Mouse (Mus musculus): ENCODE measurements around the gene Odf3l1. TPM values are rescaled to one million over a fixed set of nuclear protein-coding genes. Genes with fewer than 3 reads are reported as not detected.
A peak's percentile ranks its signal among the peaks of the same experiment; 100 is the strongest.

Gene Odf3l1
- polyA plus RNA-seq, 1 experiment from 2014 or later: 1.1 TPM

DNA sequence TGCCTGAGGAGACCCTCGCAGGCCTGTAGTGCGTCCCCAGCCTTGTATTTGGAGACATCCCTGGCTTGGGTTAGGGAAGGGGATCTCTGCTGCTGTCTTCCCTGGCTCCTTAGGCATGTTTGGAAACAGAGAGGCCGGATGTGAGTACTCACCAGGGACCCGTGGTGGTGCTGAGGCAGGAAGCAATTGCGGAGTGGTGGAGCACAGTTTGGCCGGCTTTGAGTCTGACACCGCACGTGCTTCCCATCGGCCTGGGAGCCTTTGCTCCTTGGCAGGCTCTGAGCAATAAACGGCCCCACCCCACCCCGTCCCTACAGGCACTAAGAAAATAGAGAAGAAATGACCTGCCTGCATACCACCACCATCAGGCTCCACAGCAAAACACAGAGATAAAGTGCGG lies 18.3 kb upstream of the Odf3l1 start:
- peaks cover 15% of the 10 kb centered on the region; the same call in 1 of the 2 replicates for H3K4me1 ChIP-seq (ENCODE audit: insufficient read depth)
- H3K9me3 ChIP-seq (ENCODE audit: low read depth, low read length): no peaks in the 10 kb centered on the region
- ATAC-seq (ENCODE audit: insufficient read depth): no peak
- H3K9ac ChIP-seq: no peak overlapping the region
- DNase-seq: no peak
- H3K27ac ChIP-seq (ENCODE audit: low read depth): peak overlapping the region; percentile 18; the same call in 1 of the 2 replicates
- H3K27me3 ChIP-seq (ENCODE audit: insufficient read depth, low read length): no peaks in the 10 kb centered on the region
- no peak for TF ChIP-seq CTCF (IDR thresholded peaks at IDR 0.05; ENCODE audit: low read depth)
- H3K4me3 ChIP-seq (ENCODE audit: low read depth, low read length): no peak overlapping the region
- H3K36me3 ChIP-seq (ENCODE audit: insufficient read depth): peaks cover 22% of the 10 kb centered on the region; the same call in 1 of the 2 replicates
- WGBS: 49% methylated on average over 12 of the region's 12 CpGs
- no peak overlapping the region for H3K4me2 ChIP-seq

DNA sequence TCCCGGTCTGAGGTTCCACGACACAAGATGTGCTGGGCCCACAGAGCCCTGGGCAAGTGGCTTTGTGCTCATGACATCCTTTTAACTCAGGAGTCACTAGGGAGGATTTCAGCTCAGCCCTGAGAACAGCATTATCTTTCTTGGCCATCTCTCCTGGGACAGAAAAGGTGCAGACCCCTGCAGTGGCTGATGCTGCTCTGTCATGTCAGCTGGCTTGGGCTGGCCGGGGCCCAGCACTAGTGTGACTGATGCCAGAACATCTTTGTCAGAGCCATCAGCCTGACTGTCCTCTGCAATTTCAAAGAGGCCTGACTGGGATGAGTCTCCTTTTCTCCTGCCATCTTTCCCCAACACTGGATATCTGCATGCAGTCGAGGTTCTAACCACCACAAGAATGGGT lies 17.8 kb upstream of the Odf3l1 start:
- Histone ChIP-seq H3K4me2 (no peak overlapping the region), H3K27me3 (ENCODE audit: insufficient read depth, low read length) (no peaks in the 10 kb centered on the region), H3K27ac (ENCODE audit: low read depth) (peak overlapping the region; percentile 28), H3K9me3 (ENCODE audit: low read depth, low read length) (no peaks in the 10 kb centered on the region), H3K36me3 (ENCODE audit: insufficient read depth) (peaks cover 16% of the 10 kb centered on the region; the same call in 1 of the 2 replicates), H3K9ac (no peak overlapping the region), H3K4me1 (ENCODE audit: insufficient read depth) (peaks cover 15% of the 10 kb centered on the region; the same call in 1 of the 2 replicates), H3K4me3 (ENCODE audit: low read depth, low read length) (no peak overlapping the region)
- WGBS: 59% methylated on average over 4 of the region's 4 CpGs
- DNase-seq (peak; percentile 31), ATAC-seq (ENCODE audit: insufficient read depth) (no peak)
- no peak for TF ChIP-seq CTCF (IDR thresholded peaks at IDR 0.05; ENCODE audit: low read depth)

DNA sequence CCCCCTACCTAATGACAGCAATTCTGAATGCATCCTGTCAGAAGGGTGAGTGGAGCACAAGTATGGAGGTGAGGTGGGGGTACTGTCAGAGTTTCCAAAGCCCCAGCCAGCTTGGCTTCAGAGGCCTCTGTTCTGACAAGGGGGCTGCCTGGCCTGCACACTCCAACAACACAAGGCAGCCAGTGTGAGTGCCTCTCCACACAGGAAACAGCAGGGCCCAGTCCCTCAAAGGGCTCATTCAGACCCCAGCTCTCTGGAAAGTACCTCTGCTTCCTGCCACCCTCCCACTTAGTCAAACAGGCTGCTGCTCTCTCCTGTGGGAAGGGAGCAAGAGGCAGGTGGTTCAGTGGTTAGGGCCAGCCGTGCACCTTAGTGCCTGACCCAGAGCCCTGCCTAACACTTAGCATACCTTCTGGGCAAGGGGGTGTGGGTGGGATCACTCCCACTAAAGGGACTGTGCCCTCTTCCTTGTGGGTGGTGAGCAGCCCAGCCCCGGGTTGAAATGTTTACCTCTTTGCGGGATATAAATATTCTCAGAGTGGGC lies 17.1 kb upstream of the Odf3l1 start:
- 42% methylated on average over 3 of the region's 3 CpGs for WGBS
- TF ChIP-seq CTCF (IDR thresholded peaks at IDR 0.05; ENCODE audit: low read depth): no peak
- no peak overlapping the region for H3K4me2 ChIP-seq
- peak; percentile 65; the same call in 1 of the 2 replicates for ATAC-seq (ENCODE audit: insufficient read depth)
- H3K36me3 ChIP-seq (ENCODE audit: insufficient read depth): peaks cover 11% of the 10 kb centered on the region; the same call in 1 of the 2 replicates
- H3K27me3 ChIP-seq (ENCODE audit: insufficient read depth, low read length): no peaks in the 10 kb centered on the region
- H3K4me3 ChIP-seq (ENCODE audit: low read depth, low read length): no peak overlapping the region
- peak overlapping the region; percentile 71; the same call in 1 of the 2 replicates for H3K27ac ChIP-seq (ENCODE audit: low read depth)
- H3K4me1 ChIP-seq (ENCODE audit: insufficient read depth): peaks cover 20% of the 10 kb centered on the region; the same call in 1 of the 2 replicates
- DNase-seq: peak; percentile 56
- no peak overlapping the region for H3K9ac ChIP-seq
- H3K9me3 ChIP-seq (ENCODE audit: low read depth, low read length): no peaks in the 10 kb centered on the region

DNA sequence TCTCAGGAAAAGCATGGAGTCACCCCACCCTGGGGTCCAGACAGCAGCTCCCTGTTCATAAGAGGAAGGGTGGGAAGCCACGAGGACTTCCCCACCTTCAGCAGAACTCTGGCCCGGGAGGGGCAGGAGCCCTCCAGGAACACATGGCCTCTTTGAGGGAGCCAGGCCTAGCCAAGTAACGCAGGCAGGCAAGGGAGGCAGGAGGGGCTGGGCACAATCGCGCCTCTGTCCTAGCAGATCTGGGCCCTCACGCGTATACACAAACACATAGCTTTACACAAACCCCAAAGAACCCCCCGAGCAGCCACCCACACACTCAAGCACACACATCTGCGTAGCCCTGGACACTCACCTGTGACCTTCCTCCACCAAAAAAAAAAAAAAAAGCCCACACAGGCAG lies 16.3 kb upstream of the Odf3l1 start:
- 33% methylated on average over 9 of the region's 9 CpGs for WGBS
- Histone ChIP-seq H3K9ac (peak overlapping the region; percentile 13; the same call in 1 of the 2 replicates), H3K4me2 (no peak overlapping the region), H3K36me3 (ENCODE audit: insufficient read depth) (peaks cover 3% of the 10 kb centered on the region; the same call in 1 of the 2 replicates), H3K9me3 (ENCODE audit: low read depth, low read length) (no peaks in the 10 kb centered on the region), H3K27ac (ENCODE audit: low read depth) (peak overlapping the region; percentile 71), H3K4me1 (ENCODE audit: insufficient read depth) (peaks cover 20% of the 10 kb centered on the region; the same call in 1 of the 2 replicates), H3K4me3 (ENCODE audit: low read depth, low read length) (no peak overlapping the region), H3K27me3 (ENCODE audit: insufficient read depth, low read length) (no peaks in the 10 kb centered on the region)
- ATAC-seq (ENCODE audit: insufficient read depth) (no peak), DNase-seq (peak; percentile 31)
- TF ChIP-seq CTCF (IDR thresholded peaks at IDR 0.05; ENCODE audit: low read depth): no peak

DNA sequence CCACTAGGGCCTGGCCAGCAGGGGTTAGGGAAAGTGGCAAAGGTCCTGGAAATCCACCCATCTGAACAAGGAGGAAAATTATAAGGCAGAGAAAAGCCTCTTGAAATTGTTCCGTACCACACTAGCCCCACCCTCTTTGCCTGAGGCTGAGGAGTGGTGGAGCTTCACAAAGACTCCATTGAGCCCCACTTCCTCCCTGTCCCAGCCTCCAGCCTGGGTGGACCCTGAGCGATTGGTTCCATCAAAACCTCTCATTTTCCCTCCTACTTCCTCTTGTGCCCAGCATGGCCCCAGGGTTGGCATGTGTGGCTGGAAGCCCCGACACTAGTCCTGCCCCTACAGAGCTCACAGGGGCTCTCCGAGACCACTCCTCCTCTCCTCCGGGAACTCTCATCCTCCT lies 12.8 kb upstream of the Odf3l1 start:
- no peak for TF ChIP-seq CTCF (IDR thresholded peaks at IDR 0.05; ENCODE audit: low read depth)
- H3K27me3 ChIP-seq (ENCODE audit: insufficient read depth, low read length): no peaks in the 10 kb centered on the region
- WGBS: 78% methylated on average over 5 of the region's 5 CpGs
- no peak overlapping the region for H3K27ac ChIP-seq (ENCODE audit: low read depth)
- DNase-seq (no peak), ATAC-seq (ENCODE audit: insufficient read depth) (no peak)
- no peak overlapping the region for H3K4me3 ChIP-seq (ENCODE audit: low read depth, low read length)
- no peak overlapping the region for H3K4me2 ChIP-seq
- no peaks in the 10 kb centered on the region for H3K36me3 ChIP-seq (ENCODE audit: insufficient read depth)
- H3K4me1 ChIP-seq (ENCODE audit: insufficient read depth): peaks cover 14% of the 10 kb centered on the region; the same call in 1 of the 2 replicates
- H3K9me3 ChIP-seq (ENCODE audit: low read depth, low read length): no peaks in the 10 kb centered on the region
- H3K9ac ChIP-seq: no peak overlapping the region

DNA sequence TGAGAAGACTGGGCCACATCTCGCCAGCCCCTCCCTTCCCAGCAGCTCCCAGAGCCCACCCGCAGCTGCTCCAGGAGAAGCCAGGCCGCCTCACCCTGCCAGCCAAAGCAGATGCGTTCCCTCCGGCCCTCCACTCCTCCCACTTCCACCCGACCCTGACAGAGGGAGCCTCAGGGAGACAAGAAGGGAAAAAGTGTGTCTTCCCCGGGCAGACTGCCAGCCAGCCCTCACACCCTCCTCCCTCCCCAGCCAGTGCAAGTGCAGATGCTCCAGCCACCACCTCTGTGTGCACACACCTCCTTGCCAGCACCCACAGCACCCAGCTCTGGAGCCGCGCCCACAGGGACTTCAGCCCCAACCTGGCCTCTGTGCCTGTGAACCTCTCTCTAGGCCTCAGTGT lies 12.3 kb upstream of the Odf3l1 start:
- Histone ChIP-seq H3K4me3 (ENCODE audit: low read depth, low read length) (no peak overlapping the region), H3K27me3 (ENCODE audit: insufficient read depth, low read length) (no peaks in the 10 kb centered on the region), H3K36me3 (ENCODE audit: insufficient read depth) (no peaks in the 10 kb centered on the region), H3K9ac (no peak overlapping the region), H3K9me3 (ENCODE audit: low read depth, low read length) (no peaks in the 10 kb centered on the region), H3K4me1 (ENCODE audit: insufficient read depth) (peaks cover 14% of the 10 kb centered on the region; the same call in 1 of the 2 replicates), H3K4me2 (no peak overlapping the region), H3K27ac (ENCODE audit: low read depth) (no peak overlapping the region; the same call in 1 of the 2 replicates)
- DNase-seq: peak; percentile 71
- ATAC-seq (ENCODE audit: insufficient read depth): peak; percentile 50; the same call in 1 of the 2 replicates
- 27% methylated on average over 9 of the region's 9 CpGs for WGBS
- no peak for TF ChIP-seq CTCF (IDR thresholded peaks at IDR 0.05; ENCODE audit: low read depth)

DNA sequence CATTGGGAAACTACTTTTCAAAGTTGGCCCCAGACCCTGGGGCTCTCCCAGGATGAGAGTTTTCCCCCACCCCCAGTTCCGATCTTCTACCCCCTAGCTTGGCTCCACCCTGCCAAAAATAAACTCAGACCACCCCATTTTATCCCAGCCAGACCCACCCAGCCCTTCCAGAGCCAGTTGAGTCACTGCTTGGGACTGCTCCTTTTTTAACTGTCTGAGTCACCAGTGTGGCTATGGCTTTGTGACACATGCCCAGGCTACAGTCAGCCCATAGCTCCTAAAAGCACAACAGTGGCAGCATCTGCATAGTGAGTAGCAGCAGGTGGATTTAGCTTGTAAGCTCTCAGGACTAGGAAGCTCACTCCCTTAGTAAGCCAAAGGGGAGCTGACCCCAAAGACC lies 8.6 kb upstream of the Odf3l1 start:
- Histone ChIP-seq H3K9ac (no peak overlapping the region), H3K9me3 (ENCODE audit: low read depth, low read length) (no peaks in the 10 kb centered on the region), H3K36me3 (ENCODE audit: insufficient read depth) (no peaks in the 10 kb centered on the region), H3K4me1 (ENCODE audit: insufficient read depth) (peaks cover 31% of the 10 kb centered on the region), H3K4me2 (no peak overlapping the region), H3K4me3 (ENCODE audit: low read depth, low read length) (no peak overlapping the region), H3K27me3 (ENCODE audit: insufficient read depth, low read length) (no peaks in the 10 kb centered on the region), H3K27ac (ENCODE audit: low read depth) (no peak overlapping the region; the same call in 1 of the 2 replicates)
- WGBS: 45% methylated on average over 1 of the region's 1 CpGs
- ATAC-seq (ENCODE audit: insufficient read depth): no peak
- TF ChIP-seq CTCF (IDR thresholded peaks at IDR 0.05; ENCODE audit: low read depth): no peak
- DNase-seq: no peak

All from lung, embryonic 14.5 days (tissue).